Mouse (Mus musculus) megakaryocyte, embryonic 14.5 days (primary cell): ENCODE measurements around the gene Vamp3.

Source experiments
- FLI1 ChIP-seq: IDR thresholded peaks from 2 replicates; pipeline ENCODE4 v1.6.1; 2012; ENCODE audit warnings: low read length, inconsistent platforms, mixed read lengths
- GATA1 ChIP-seq: IDR thresholded peaks from 3 replicates; pipeline ENCODE4 v1.6.1; 2012; ENCODE audit warnings: mixed read lengths, low read length, inconsistent platforms, borderline replicate concordance

- no peak for TF ChIP-seq GATA1
- TF ChIP-seq FLI1 = no peak
These were observed 41.8 kb downstream of the Vamp3 start for GRCm38 (mm10) chr4:151015946-151016345.
